Mouse (Mus musculus): ENCODE results near the gene Gm5134. TPM values are rescaled to one million over a fixed set of nuclear protein-coding genes. Genes with fewer than 3 reads are reported as not detected.

Gm5134 gene
- total and polyA plus RNA-seq, 3 experiments: 0.40 to 1.6 (median 1.0) TPM

- H3K27ac ChIP-seq (ENCODE audit: insufficient read depth, low read depth): no peak overlapping the region
- no peak overlapping the region for H3K9ac ChIP-seq (ENCODE audit: insufficient read depth, low read depth)
- H3K79me2 ChIP-seq (replicated peaks; ENCODE audit: control insufficient read depth, extremely low read depth, insufficient read depth, poor library complexity, severe bottlenecking): no peaks in the 10 kb centered on the region
- dilution Hi-C loops (cut with MboI; ENCODE audit: extremely low pct_ligation_motif_present, extremely low pct_unique_long_range_greater_than_20kb, low sequenced_read_pairs) (no loop called here), in situ Hi-C loops (cut with MboI; ENCODE audit: low pct_ligation_motif_present, low pct_unique_long_range_greater_than_20kb, low sequenced_read_pairs) (no loop called here)
- TF ChIP-seq TCF12 (IDR thresholded peaks at IDR 0.05; ENCODE audit: low read depth, low read length): no peak
- DNase-seq (ENCODE audit: extremely low read depth): no peak
- H3K4me2 ChIP-seq (ENCODE audit: insufficient read depth, low read depth, poor library complexity, severe bottlenecking): no peak overlapping the region
- H3K4me1 ChIP-seq (ENCODE audit: control insufficient read depth in 1 of 2, insufficient read depth in 2 of 2): peaks cover 0 to 17% of the 10 kb centered on the region in 2 experiments; a peak in 2 of 4 replicates
- H3K27me3 ChIP-seq (replicated peaks): peaks cover 21% of the 10 kb centered on the region
- no peaks in the 10 kb centered on the region for H3K9me3 ChIP-seq (replicated peaks; ENCODE audit: low read length)
- H3K36me3 ChIP-seq (replicated peaks in 1 of 2; ENCODE audit: control insufficient read depth in 1 of 2, insufficient read depth in 1 of 2, low read length in 1 of 2): peaks cover 0 to 8% of the 10 kb centered on the region in 2 experiments
- H3K4me3 ChIP-seq (replicated peaks in 1 of 3; ENCODE audit: low read depth in 2 of 3, low read length in 2 of 3, poor library complexity in 1 of 3): no peak overlapping the region
These were observed 27.9 kb upstream of the Gm5134 start for GRCm38 (mm10) chr10:75926396-75926795.

GRCm38 (mm10) chr10:75930304-75930703, 24.0 kb upstream of the Gm5134 start:
- Histone ChIP-seq H3K27ac (ENCODE audit: insufficient read depth, low read depth) (no peak overlapping the region), H3K9ac (ENCODE audit: insufficient read depth, low read depth) (no peak overlapping the region), H3K4me1 (ENCODE audit: control insufficient read depth in 1 of 2, insufficient read depth in 2 of 2) (peaks cover 7 to 17% of the 10 kb centered on the region in 2 experiments), H3K4me3 (replicated peaks in 1 of 3; ENCODE audit: low read depth in 2 of 3, low read length in 2 of 3, poor library complexity in 1 of 3) (no peak overlapping the region), H3K79me2 (replicated peaks; ENCODE audit: control insufficient read depth, extremely low read depth, insufficient read depth, poor library complexity, severe bottlenecking) (no peaks in the 10 kb centered on the region), H3K36me3 (replicated peaks in 1 of 2; ENCODE audit: control insufficient read depth in 1 of 2, insufficient read depth in 1 of 2, low read length in 1 of 2) (peaks cover 0 to 3% of the 10 kb centered on the region in 2 experiments), H3K9me3 (replicated peaks; ENCODE audit: low read length) (no peaks in the 10 kb centered on the region), H3K27me3 (replicated peaks) (peaks cover 44% of the 10 kb centered on the region), H3K4me2 (ENCODE audit: insufficient read depth, low read depth, poor library complexity, severe bottlenecking) (no peak overlapping the region)
- no peak for DNase-seq (ENCODE audit: extremely low read depth)
- dilution Hi-C loops (cut with MboI; ENCODE audit: extremely low pct_ligation_motif_present, extremely low pct_unique_long_range_greater_than_20kb, low sequenced_read_pairs): no loop called here
- TF ChIP-seq IRF4 (IDR thresholded peaks at IDR 0.05; ENCODE audit: low read depth, low read length) (no peak), TBP (conservative IDR thresholded peaks at IDR 0.05; ENCODE audit: low read depth, low read length) (no peak), NELFE (IDR thresholded peaks at IDR 0.05; ENCODE audit: low read depth, low read length) (no peak), GABPA (IDR thresholded peaks at IDR 0.05; ENCODE audit: insufficient replicate concordance, low read depth, low read length) (no peak), MEF2A (IDR thresholded peaks at IDR 0.05; ENCODE audit: borderline replicate concordance, low read depth, low read length) (no peak), CHD2 (IDR thresholded peaks at IDR 0.05; ENCODE audit: low read length) (no peak), MAX (IDR thresholded peaks at IDR 0.05; ENCODE audit: low read length) (no peak), MXI1 (IDR thresholded peaks at IDR 0.05; ENCODE audit: low read depth, low read length) (no peak), ZNF384 (IDR thresholded peaks at IDR 0.05; ENCODE audit: low read depth, low read length) (no peak), CTCF (conservative IDR thresholded peaks at IDR 0.05 in 1 of 2, IDR thresholded peaks at IDR 0.05 in 1 of 2; ENCODE audit: low read depth in 2 of 2, low read length in 2 of 2) (no peak), KAT2A (IDR thresholded peaks at IDR 0.05; ENCODE audit: insufficient replicate concordance, low read length) (no peak), USF2 (conservative IDR thresholded peaks at IDR 0.05; ENCODE audit: low read depth, low read length) (no peak), POLR2A (IDR thresholded peaks at IDR 0.05; ENCODE audit: low read depth, low read length) (no peak), TCF12 (IDR thresholded peaks at IDR 0.05; ENCODE audit: low read depth, low read length) (no peak)
- in situ Hi-C loops (cut with MboI; ENCODE audit: low pct_ligation_motif_present, low pct_unique_long_range_greater_than_20kb, low sequenced_read_pairs): no loop called here

- Histone ChIP-seq H3K79me2 (replicated peaks; ENCODE audit: control insufficient read depth, extremely low read depth, insufficient read depth, poor library complexity, severe bottlenecking) (no peaks in the 10 kb centered on the region), H3K4me2 (ENCODE audit: insufficient read depth, low read depth, poor library complexity, severe bottlenecking) (no peak overlapping the region), H3K9ac (ENCODE audit: insufficient read depth, low read depth) (no peak overlapping the region), H3K27me3 (replicated peaks) (peaks cover 44% of the 10 kb centered on the region), H3K36me3 (replicated peaks in 1 of 2; ENCODE audit: control insufficient read depth in 1 of 2, insufficient read depth in 1 of 2, low read length in 1 of 2) (no peaks in the 10 kb centered on the region), H3K4me1 (ENCODE audit: control insufficient read depth in 1 of 2, insufficient read depth in 2 of 2) (peaks cover 7 to 19% of the 10 kb centered on the region in 2 experiments), H3K9me3 (replicated peaks; ENCODE audit: low read length) (no peaks in the 10 kb centered on the region), H3K4me3 (replicated peaks in 1 of 3; ENCODE audit: low read depth in 2 of 3, low read length in 2 of 3, poor library complexity in 1 of 3) (no peak overlapping the region), H3K27ac (ENCODE audit: insufficient read depth, low read depth) (no peak overlapping the region)
- no peak for TF ChIP-seq JUN (IDR thresholded peaks at IDR 0.05; ENCODE audit: insufficient read depth, low read depth, low read length)
- TF ChIP-seq USF2 (conservative IDR thresholded peaks at IDR 0.05; ENCODE audit: low read depth, low read length): no peak
- TF ChIP-seq ZNF384 (IDR thresholded peaks at IDR 0.05; ENCODE audit: low read depth, low read length): no peak
- TF ChIP-seq TBP (conservative IDR thresholded peaks at IDR 0.05; ENCODE audit: low read depth, low read length): no peak
- no peak for TF ChIP-seq MEF2A (IDR thresholded peaks at IDR 0.05; ENCODE audit: borderline replicate concordance, low read depth, low read length)
- no peak for TF ChIP-seq IRF4 (IDR thresholded peaks at IDR 0.05; ENCODE audit: low read depth, low read length)
- TF ChIP-seq ZMIZ1 (IDR thresholded peaks at IDR 0.05; ENCODE audit: low read depth, low read length): no peak
- no peak for TF ChIP-seq ETS1 (conservative IDR thresholded peaks at IDR 0.05; ENCODE audit: low read depth, low read length)
- TF ChIP-seq UBTF (IDR thresholded peaks at IDR 0.05; ENCODE audit: low read depth, low read length): no peak
- TF ChIP-seq POLR2AphosphoS2 (IDR thresholded peaks at IDR 0.05; ENCODE audit: low read depth, low read length): no peak
- no peak for TF ChIP-seq MAFK (IDR thresholded peaks at IDR 0.05; ENCODE audit: insufficient replicate concordance, low read length)
- TF ChIP-seq KAT2A (IDR thresholded peaks at IDR 0.05; ENCODE audit: insufficient replicate concordance, low read length): no peak
- DNase-seq (ENCODE audit: extremely low read depth): no peak
- in situ Hi-C loops (cut with MboI; ENCODE audit: low pct_ligation_motif_present, low pct_unique_long_range_greater_than_20kb, low sequenced_read_pairs) (no loop called here), dilution Hi-C loops (cut with MboI; ENCODE audit: extremely low pct_ligation_motif_present, extremely low pct_unique_long_range_greater_than_20kb, low sequenced_read_pairs) (no loop called here)
These were observed 23.0 kb upstream of the Gm5134 start for GRCm38 (mm10) chr10:75931311-75931710.

All from CH12.LX (cell line).